Mouse (Mus musculus) liver, embryonic 16.5 days (tissue): Measurements from ENCODE around the gene Gpr35. TPM values are rescaled to one million over a fixed set of nuclear protein-coding genes. Genes with fewer than 3 reads are reported as not detected.

Experiments used
- ATAC-seq: fragments of 200-750 bp; cut with Nextera tagmentation; 2 replicates; pipeline ENCODE4 v1.8.0; 2017; ENCODE audit warnings: low read depth, mild to moderate bottlenecking, moderate number of reproducible peaks, moderate library complexity
- H3K27ac ChIP-seq: fragments of 300-500 bp; sonication (generic); 2 replicates; pipeline ENCODE4 v1.5.1; 2014; ENCODE audit warnings: mild to moderate bottlenecking, low read length
- H3K27me3 ChIP-seq: fragments of 300-500 bp; sonication (generic); 2 replicates; pipeline ENCODE4 v1.6.1; 2014; ENCODE audit warnings: low read depth, low read length, mixed read lengths; ENCODE audit not compliant: control insufficient read depth, insufficient read depth
- H3K36me3 ChIP-seq: fragments of 300-500 bp; sonication (generic); 2 replicates; pipeline ENCODE4 v1.6.1; 2014; ENCODE audit warnings: mild to moderate bottlenecking; ENCODE audit not compliant: control insufficient read depth, insufficient read depth
- H3K4me1 ChIP-seq: fragments of 300-500 bp; sonication (generic); 2 replicates; pipeline ENCODE4 v1.6.1; 2014; ENCODE audit warnings: low read depth, low read length, mixed read lengths; ENCODE audit not compliant: control insufficient read depth
- H3K4me2 ChIP-seq: fragments of 300-500 bp; sonication (generic); 2 replicates; pipeline ENCODE4 v1.6.1; 2014; ENCODE audit warnings: low read depth, low read length, mixed read lengths
- H3K4me3 ChIP-seq: fragments of 300-500 bp; sonication (generic); 2 replicates; pipeline ENCODE4 v1.5.1; 2014; ENCODE audit warnings: low read depth, mild to moderate bottlenecking, low read length
- H3K9ac ChIP-seq: fragments of 300-500 bp; sonication (generic); 2 replicates; pipeline ENCODE4 v1.6.1; 2014; ENCODE audit warnings: low read depth, low read length
- H3K9me3 ChIP-seq: fragments of 300-500 bp; sonication (generic); replicated peaks from 2 replicates; pipeline ENCODE4 v1.6.1; 2016; ENCODE audit warnings: low read length; ENCODE audit not compliant: control insufficient read depth
- WGBS: fragments of 180-500 bp; shearing (Covaris S2); extraction: QIAGEN DNeasy Blood & Tissue Kit; methylation state at CpG from one replicate; pipeline ENCODE4 v1.1.7; 2014; ENCODE audit not compliant: insufficient replicate concordance; 5-methylcytosine and 5-hydroxymethylcytosine counted together
- polyA plus RNA-seq: library from polyadenylated mRNA; unstranded; fragments of >200 nt; fragmentation: Nextera tagmentation; extraction: Ambion mirVana; gene quantifications from 2 replicates; pipeline ENCODE4 v1.2.1, GENCODE M21; 2015

Gpr35 gene
- polyA plus RNA-seq = 0.65 and 0.76 TPM in 2 replicates

DNA sequence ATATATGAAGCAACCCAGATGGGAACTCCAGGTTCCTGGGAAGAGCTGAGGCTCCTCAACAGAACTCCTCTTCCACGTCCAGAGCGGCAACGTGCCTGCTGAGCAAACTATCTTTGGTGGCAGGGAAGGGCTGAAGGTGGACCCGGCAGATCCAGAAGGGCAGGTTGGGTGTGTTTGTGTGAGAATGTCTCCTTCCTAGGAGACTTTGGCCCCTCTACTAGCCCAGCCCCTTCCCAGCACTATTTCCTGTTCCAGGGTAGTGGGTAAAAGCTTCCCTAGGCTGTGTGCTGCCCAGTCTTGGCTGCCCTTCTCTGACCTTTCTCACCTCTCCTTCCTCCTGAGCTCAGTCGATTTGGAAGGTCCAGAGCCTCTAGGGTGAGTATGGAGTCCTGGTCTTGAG, at the start of gene Gpr35:
TSS of gene Gpr35 (plus strand) at position 259 of the 400 bp plus-strand sequence.
- 56% methylated on average over 5 of the region's 5 CpGs for WGBS

DNA sequence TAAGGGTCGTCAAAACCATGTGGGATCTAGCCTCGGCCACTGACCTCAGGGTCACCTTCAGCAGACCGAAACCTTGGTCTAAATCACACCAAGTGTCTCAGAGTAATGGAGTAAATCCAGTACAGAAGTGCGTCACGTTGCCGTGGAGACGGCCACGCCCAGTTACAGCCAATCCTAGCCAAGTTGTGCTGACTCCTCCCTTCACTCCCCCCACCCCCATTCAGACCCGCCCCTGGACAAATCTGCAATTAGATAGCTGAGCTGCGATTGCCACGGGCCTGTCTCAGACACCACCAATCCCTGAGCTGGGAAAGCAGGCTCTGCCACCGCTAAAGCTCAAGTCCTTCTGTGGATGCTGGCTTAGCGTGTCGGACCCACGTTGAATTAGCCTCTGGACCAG, 47.9 kb upstream of the Gpr35 start, which contains the start of gene Ankmy1:
TSS of gene Ankmy1 (minus strand) at position 121 of the 400 bp plus-strand sequence.
- peaks cover 9% of the 10 kb centered on the region for H3K27me3 ChIP-seq
- H3K4me3 ChIP-seq = 0 out of 2 replicates have a peak within 1 kb of the TSS, but pooled peaks have one; percentile 19
- WGBS = 2% methylated on average over 15 of the region's 15 CpGs
- no peaks in the 10 kb centered on the region for H3K36me3 ChIP-seq
- peaks cover 7% of the 10 kb centered on the region for H3K4me1 ChIP-seq
- ATAC-seq = no peak
- no peak within 1 kb of the TSS for H3K27ac ChIP-seq
- no peak within 1 kb of the TSS for H3K9ac ChIP-seq
- no peaks in the 10 kb centered on the region for H3K9me3 ChIP-seq
- peak within 1 kb of the TSS; percentile 44 for H3K4me2 ChIP-seq

More for the DNA sequence above, at the start of gene Gpr35:
- Histone ChIP-seq H3K4me2 (no peak within 1 kb of the TSS), H3K4me1 (no peaks in the 10 kb centered on the region), H3K9ac (no peak within 1 kb of the TSS), H3K36me3 (no peaks in the 10 kb centered on the region), H3K27me3 (no peaks in the 10 kb centered on the region), H3K27ac (no peak within 1 kb of the TSS), H3K4me3 (no peak within 1 kb of the TSS), H3K9me3 (no peaks in the 10 kb centered on the region)
- ATAC-seq = no peak

DNA sequence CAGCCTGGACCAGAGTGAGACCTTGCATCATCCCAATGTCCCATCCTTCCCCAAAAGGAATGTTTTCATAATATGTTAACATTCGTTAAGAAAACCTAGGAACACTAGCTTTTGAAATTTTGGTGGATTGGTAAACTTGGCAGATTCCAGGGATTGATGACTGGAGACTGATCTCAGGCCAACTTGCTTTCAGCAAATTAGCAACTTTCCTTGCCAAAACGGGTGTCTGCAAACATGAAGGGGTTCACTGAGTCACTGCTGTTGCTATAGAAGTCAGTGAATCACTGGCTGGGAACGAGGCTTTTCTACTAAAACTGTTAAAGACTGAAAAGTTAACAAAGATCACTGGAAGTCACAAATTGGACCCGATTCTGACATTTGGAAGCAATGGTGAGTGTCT, 47.0 kb upstream of the Gpr35 start:
- Histone ChIP-seq H3K4me1 (peaks cover 15% of the 10 kb centered on the region), H3K36me3 (no peaks in the 10 kb centered on the region), H3K9ac (no peak overlapping the region), H3K27ac (no peak overlapping the region), H3K9me3 (no peaks in the 10 kb centered on the region), H3K4me2 (no peak overlapping the region), H3K4me3 (no peak overlapping the region), H3K27me3 (peaks cover 9% of the 10 kb centered on the region)
- 51% methylated on average over 4 of the region's 4 CpGs for WGBS
- ATAC-seq = no peak

DNA sequence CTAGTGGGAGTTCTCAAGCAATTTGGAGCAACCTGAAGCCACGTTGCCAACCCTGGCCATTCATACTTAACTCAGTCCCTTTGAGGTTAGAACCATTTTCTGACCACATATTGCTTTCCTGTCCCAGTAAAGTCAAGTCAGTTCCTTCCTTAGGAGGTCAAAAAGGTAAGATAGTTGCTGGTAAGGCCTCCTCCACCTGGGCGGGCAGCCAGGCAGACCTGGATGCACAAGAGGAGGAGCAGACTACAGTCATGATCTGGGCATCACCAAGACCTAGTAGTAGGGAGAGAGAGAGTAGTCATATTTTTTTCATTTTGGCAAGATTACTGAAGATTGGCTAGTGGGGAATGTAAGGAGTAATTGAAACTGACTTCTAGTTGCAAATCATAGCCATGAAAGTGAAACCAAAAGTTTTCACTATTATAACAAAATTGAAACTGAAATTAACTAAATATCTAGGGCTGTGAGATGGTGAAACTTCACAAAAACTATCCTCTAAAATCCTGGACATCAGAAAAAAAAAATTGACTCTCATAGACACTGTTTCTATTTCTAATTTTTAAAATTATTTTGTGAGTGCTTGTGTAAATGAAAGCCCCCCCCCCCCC, 44.9 kb upstream of the Gpr35 start:
- Histone ChIP-seq H3K4me3 (no peak overlapping the region), H3K4me2 (peak overlapping the region; percentile 93; the same call in 1 of the 2 replicates), H3K9ac (no peak overlapping the region), H3K4me1 (peaks cover 32% of the 10 kb centered on the region), H3K27ac (no peak overlapping the region), H3K9me3 (no peaks in the 10 kb centered on the region), H3K27me3 (peaks cover 4% of the 10 kb centered on the region; the same call in 1 of the 2 replicates), H3K36me3 (no peaks in the 10 kb centered on the region)
- ATAC-seq = no peak
- WGBS = 61% methylated on average over 2 of the region's 2 CpGs

DNA sequence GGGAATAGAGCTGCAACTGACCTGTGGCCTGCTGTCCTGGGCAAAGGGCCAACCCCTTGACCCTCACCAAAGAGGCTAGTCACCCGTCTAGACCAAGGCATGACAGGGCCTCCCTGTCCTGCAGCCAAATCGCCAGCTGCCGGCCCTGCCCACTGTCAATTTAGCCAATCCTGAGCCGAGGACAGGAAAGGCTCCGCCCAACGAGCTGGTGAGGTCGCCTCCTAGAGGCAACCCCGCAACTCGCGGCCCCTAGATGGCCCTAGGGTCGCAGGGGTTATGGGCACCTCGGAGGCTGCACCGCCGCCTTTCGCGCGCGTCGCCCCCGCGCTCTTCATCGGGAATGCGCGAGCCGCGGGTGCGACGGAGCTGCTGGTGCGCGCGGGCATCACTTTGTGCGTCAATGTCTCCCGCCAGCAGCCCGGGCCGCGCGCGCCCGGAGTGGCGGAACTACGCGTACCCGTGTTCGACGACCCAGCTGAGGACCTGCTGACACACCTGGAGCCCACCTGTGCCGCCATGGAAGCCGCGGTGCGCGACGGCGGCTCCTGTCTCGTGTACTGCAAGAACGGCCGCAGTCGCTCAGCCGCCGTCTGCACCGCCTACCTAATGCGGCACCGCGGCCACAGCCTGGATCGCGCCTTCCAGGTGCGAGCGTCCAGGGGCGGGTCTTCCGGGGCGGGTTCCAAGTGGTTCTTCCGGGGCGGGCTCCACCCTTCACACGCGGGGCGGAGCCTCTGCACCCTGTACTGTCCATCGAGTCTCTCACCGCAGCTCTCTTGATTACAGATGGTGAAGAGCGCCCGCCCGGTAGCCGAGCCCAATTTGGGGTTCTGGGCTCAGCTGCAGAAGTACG, 43.7 kb upstream of the Gpr35 start, which contains the start of gene Dusp28:
TSS of gene Dusp28 (plus strand) at position 203 of the 853 bp plus-strand sequence.
- peaks cover 40% of the 10 kb centered on the region for H3K4me1 ChIP-seq
- peak within 1 kb of the TSS; percentile 85 for H3K4me3 ChIP-seq
- H3K36me3 ChIP-seq = no peaks in the 10 kb centered on the region
- peak within 1 kb of the TSS; percentile 93 for H3K4me2 ChIP-seq
- peak within 1 kb of the TSS; percentile 94 for H3K27ac ChIP-seq
- under 1% methylated on average over 81 of the region's 81 CpGs for WGBS
- H3K27me3 ChIP-seq = no peaks in the 10 kb centered on the region; the same call in 1 of the 2 replicates
- ATAC-seq = peak; percentile 90
- peak within 1 kb of the TSS; percentile 81 for H3K9ac ChIP-seq
- H3K9me3 ChIP-seq = no peaks in the 10 kb centered on the region

DNA sequence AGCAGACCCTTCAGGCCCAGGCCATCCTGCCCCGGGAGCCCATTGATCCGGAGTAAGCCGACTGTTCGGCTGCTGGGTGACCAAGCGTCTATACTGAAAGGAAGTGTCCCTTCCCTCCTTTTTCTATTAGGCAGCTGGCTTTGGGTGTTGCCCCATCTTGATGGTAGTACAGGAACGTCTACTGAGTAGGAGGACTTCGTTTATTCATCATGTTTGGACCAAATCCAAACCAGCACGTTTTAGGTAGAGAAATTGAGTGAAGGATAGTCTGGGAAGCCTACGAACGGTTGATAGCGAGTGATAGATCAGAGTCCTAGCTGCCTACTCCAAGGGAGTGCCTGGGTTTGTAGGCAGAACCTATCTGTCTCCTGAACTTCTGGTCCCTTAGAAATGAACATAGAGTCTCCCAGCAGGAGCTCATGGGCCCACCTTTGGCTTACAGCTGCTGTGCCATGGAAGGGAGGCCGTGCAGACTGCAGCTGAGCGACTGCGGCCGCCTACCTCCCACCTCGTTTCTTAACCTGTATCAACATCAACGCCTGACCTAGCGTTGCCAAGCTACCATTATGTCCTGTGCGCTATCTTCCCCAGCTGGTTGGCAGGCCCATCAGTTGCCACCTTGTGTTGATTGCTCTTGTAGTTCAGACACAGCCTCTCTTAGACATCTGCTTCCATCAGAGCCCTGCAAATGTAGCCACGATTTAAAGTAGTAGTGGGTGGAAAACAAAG, 42.9 kb upstream of the Gpr35 start:
- Histone ChIP-seq H3K9ac (peak overlapping the region; percentile 79), H3K9me3 (no peaks in the 10 kb centered on the region), H3K36me3 (no peaks in the 10 kb centered on the region), H3K4me1 (peaks cover 48% of the 10 kb centered on the region), H3K4me2 (peak overlapping the region; percentile 93), H3K27me3 (no peaks in the 10 kb centered on the region), H3K27ac (peak overlapping the region; percentile 94), H3K4me3 (peak overlapping the region; percentile 85)
- no peak for ATAC-seq
- 39% methylated on average over 20 of the region's 20 CpGs for WGBS

DNA sequence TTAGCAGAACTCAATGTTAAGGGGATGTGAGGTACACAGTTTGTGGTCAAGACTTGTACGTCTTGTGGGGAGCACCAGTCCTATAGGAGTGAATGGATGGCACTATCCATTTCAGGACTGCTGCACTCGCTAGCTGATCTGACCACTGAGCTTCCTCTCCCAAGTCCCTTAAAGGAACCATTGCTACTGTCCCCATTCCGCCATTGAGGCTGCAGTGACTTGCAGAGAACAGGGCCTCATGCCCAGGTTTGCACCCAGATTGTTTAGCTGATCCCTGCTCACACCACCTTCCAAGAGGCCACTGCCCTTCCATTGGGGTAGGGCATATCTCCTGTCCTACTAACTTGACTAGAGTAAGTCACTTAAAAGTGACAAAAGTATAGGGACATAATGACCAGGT, 42.0 kb upstream of the Gpr35 start:
- WGBS = 87% methylated on average over 3 of the region's 3 CpGs

DNA sequence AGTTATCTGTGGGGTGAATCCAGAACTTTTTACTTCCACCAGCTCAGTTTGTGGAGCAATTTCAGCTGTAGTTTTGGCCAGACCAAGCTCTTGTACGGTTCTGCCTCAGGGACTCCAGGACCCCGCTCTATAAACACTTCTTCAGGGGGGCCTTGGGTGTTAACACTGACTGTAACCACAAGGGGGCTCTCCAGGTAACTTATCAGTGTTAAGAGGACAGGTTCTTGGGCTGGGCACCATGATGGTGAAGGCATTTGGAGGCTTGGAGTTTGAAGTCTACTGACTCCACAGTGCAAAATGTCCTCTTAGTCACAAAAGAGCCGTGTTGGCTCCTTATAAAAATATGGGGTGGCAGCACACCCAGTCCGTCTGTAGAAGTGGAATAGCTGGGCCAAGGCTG, 41.6 kb upstream of the Gpr35 start:
- H3K27me3 ChIP-seq = no peaks in the 10 kb centered on the region
- no peak overlapping the region for H3K4me2 ChIP-seq
- no peak for ATAC-seq
- peaks cover 46% of the 10 kb centered on the region for H3K4me1 ChIP-seq
- H3K36me3 ChIP-seq = no peaks in the 10 kb centered on the region
- H3K9ac ChIP-seq = no peak overlapping the region
- WGBS = 58% methylated on average over 4 of the region's 4 CpGs
- no peak overlapping the region for H3K4me3 ChIP-seq
- no peaks in the 10 kb centered on the region for H3K9me3 ChIP-seq
- no peak overlapping the region for H3K27ac ChIP-seq

More for the DNA sequence above, 42.0 kb upstream of the Gpr35 start:
- Histone ChIP-seq H3K9ac (no peak overlapping the region), H3K4me2 (no peak overlapping the region), H3K27ac (no peak overlapping the region), H3K27me3 (no peaks in the 10 kb centered on the region), H3K36me3 (no peaks in the 10 kb centered on the region), H3K9me3 (no peaks in the 10 kb centered on the region), H3K4me3 (no peak overlapping the region), H3K4me1 (peaks cover 46% of the 10 kb centered on the region)
- no peak for ATAC-seq
